Mouse (Mus musculus) heart, postnatal 36 days (tissue): Measurements from ENCODE around the gene Ncoa7. TPM values are rescaled to one million over a fixed set of nuclear protein-coding genes. Genes with fewer than 3 reads are reported as not detected.
"Not testable (repeated sequence)": the region's sequence is repeated elsewhere in the genome, so short reads cannot be mapped to it uniquely, and the experiment has no call there.

Experiments used
- DNase-seq, 2 experiments: peaks; one replicate each; pipeline ENCODE4 v3.0.0; 2021 to 2022
- intact Hi-C: fragments of 180-260 bp; cut with DNase I; formaldehyde crosslinking; loops from one replicate; pipeline ENCODE4 v1.15.1; 2025
- total RNA-seq, 2 experiments: library from RNA; stranded (reverse); gene quantifications; 2 replicates each; pipeline ENCODE4 v1.2.3; 2021

The Ncoa7 gene
- total RNA-seq, 2 experiments from 2014 or later: 4.1 to 4.2 TPM

- no peak for DNase-seq
- intact Hi-C loops: no loop called here
Measured at GRCm38 (mm10) chr10:30791016-30791415, 12.1 kb downstream of the Ncoa7 start.

DNA sequence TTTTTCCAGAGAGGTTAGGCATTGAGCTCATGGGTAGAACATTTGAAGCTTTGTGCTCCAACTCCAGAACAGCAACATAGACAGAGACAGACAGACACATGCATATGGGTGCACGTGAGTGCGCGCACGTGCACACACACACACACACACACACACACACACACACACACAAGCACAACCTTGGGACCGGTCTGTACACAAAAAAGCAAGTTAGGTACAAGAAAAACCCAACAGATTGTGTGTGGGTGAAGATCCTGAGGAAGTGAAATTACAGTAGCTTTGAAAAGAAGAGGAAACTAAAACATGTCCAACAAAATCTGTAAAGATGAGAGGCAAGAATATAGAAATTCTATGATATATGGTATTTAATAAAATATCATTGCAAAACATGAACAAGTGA lies 13.6 kb downstream of the Ncoa7 start:
- intact Hi-C loops: no loop called here
- DNase-seq: no peak

DNA sequence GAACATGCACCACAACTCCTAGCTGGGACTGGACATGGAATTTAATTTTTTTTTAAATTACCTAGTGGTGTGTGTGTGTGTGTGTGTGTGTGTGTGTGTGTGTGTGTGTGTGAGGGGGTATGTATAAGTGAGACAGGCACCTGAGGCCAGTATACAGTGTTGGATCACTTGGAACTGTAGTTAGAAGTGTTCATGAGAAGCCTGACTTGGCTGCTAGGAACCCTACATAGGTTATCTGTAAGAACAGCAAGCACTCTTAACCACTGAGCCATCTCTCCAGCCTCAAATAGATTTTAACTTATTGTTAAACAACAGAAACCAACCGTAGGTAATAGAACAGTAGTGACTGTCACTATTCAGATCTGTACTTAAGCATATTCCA lies 14.8 kb downstream of the Ncoa7 start:
- intact Hi-C loops: no loop called here
- no peak for DNase-seq

DNA sequence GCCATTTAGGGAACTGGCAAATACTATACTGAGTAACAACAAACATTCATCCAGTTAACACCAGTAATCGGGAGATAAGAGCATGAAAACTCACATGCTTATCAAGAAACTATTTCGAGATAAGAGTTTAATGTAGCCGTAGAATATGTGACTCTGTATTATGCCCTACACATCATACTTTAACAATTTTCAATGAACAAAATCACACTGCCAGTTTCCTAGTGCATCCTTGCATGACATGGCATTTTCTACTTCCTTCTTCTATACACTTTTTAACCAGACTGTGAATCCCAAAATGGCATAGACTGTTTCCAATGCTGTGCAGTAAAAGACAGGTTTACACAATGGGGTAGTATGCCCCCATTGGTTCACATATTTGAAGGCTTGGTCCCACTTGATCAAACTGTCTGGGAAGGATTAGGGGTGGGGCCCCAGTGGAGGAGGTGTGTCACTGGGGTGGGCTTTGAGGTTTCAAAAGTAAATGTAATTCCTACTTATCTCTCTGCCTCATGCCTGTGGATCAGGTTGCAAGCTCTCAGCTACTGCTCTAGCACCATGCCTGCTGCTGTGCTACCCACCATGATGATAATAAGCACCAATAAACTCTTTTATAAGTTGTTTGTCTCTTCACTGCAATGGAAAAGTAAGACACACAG lies 15.3 kb downstream of the Ncoa7 start:
- DNase-seq: no peak
- intact Hi-C loops: no loop called here

- intact Hi-C loops: no loop called here
- DNase-seq: no peak
Measured at GRCm38 (mm10) chr10:30786103-30786754, 16.9 kb downstream of the Ncoa7 start.

GRCm38 (mm10) chr10:30780921-30781320 lies 22.2 kb downstream of the Ncoa7 start:
- intact Hi-C loops: not testable (repeated sequence)

DNA sequence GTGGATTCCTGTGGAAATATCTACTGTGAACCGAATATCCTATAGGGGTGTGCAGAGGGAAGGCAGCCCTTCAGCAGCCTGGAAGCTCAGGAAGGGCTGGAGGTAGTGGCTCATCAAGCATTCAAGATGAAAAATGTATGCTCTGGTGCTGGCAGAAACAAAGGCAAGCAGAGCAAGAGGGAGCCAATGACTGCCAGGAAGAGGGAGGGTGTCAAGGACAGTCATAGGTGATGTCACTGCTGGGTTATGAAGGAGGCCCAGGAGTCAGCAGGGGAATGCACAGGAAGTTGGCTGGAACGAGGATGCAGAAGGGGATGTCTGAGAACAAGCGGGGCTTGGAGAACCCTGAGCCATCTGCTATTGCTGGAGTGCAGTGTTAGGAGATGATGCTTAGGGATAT lies 24.9 kb downstream of the Ncoa7 start:
- intact Hi-C loops: no loop called here
- DNase-seq: no peak

More at GRCm38 (mm10) chr10:30780921-30781320, 22.2 kb downstream of the Ncoa7 start:
- not testable (repeated sequence) for DNase-seq

DNA sequence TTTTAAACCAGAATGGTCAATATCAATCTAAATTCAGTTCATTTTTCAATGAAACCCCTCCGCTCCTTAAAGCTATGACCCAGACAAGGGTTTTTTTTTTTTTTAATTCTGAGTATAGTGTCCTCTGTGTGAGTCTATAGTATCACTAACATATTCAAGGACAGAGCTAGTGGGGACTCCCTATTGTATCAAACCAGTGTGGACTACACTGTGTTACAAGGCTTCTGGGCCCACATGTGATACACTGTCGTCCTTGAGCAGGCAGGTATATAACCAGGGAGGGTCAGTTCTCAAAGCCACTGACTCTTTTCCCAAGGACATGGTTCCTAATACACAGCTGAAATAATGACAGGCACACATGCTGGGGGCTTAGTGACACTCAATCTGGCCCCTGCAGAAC lies 27.1 kb downstream of the Ncoa7 start:
- DNase-seq: no peak
- intact Hi-C loops: no loop called here

- intact Hi-C loops: no loop called here
- DNase-seq: no peak
Measured at GRCm38 (mm10) chr10:30775568-30775967, 27.6 kb downstream of the Ncoa7 start.

DNA sequence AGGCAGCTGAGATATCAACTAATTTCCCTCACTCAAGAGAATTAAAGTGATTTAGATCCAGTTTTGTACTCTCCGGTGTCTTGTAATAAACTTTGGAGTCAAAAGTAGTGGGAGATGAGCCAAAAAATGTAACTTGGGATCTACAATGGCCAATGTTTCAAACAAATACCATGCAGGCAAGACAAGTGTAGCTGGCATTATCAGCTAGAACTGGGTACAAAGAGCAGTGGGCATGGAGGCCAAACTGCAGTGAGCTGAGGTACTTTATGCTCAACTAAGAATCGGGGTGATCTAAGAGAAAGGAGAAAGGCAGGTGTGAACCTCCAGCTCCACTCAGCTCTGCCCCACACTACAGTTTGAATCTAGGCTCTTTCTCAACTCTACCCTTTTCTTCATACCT lies 28.7 kb downstream of the Ncoa7 start:
- intact Hi-C loops: no loop called here
- DNase-seq: no peak

DNA sequence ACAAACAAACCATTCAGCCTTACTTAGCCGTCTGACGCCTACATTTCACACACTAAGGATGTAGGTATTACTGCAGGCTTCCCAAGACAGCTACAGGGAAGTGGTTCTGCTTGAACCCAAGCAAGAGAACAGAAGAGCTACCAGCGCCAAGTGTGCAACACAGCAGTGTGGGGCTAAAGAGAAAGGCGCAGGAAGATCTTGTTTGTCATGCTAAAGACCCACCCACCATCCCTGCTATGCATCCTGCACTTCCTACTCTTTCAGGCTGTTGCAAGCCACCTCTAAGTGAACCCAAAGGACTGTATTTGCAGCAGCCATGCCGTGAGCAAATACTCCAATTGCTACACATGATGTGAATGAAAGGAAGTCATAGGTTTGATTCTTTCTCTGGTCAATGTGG lies 29.9 kb downstream of the Ncoa7 start:
- no peak for DNase-seq

DNA sequence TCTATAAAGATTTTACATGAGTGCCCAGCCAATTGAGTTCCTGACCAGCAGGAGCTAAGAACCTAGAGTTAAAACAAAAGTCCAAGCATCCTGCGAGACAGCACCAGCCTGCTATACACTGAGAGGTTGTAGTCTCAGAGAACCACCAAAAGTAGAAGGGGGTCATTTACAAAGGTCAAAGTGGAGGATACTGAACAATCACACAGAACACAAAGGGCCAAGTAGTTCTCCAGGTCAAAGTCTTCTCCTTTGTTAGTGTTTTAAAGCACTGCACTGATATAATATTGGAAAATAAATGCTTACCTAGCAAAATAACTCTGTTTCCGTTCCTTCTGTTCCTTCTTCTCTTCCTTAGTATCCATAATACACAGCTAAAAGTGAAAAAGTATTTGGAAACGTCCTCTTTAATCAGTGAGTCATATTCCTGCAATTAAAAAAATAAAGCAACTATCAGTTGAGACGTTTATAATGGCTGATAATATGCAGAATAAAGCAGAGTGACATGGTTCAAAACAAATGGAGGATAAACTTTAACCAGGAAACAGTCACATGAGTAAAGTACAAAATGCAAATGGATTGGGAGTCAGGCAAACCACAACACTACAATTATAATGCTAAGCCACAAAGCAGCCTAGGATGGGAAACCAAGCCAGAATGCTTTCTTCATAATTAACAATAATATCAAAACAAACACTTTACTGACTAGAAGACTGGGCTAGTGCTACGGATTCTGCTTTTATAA lies 31.5 kb downstream of the Ncoa7 start:
- intact Hi-C loops: no loop called here
- DNase-seq: no peak

More for the DNA sequence above, 29.9 kb downstream of the Ncoa7 start:
- intact Hi-C loops: no loop called here

DNA sequence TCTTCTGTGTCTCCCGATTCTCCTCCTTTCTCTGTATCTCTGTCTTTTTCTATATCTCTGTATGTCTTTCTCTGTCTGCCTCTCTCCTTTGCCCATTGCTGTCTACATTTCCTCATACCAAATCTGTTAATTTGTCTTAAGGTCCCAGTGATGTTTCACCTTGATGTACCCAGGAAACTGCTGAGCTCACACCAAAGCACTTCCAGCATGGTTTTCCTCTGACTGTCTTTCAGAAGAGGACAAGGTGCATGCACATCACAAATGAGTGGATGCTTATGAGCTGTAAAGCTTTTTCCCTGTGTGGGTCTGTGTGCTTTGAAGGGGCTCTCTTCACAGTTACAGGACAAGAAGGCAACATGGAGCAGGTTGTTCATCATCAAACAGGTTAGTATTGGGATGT lies 34.3 kb downstream of the Ncoa7 start:
- no peak for DNase-seq
- intact Hi-C loops: no loop called here

- DNase-seq: peak in 1 of 2 experiments; percentile 27
- intact Hi-C loops: no loop called here
Measured at GRCm38 (mm10) chr10:30768250-30768649, 34.9 kb downstream of the Ncoa7 start.

- no peak for DNase-seq
- intact Hi-C loops: no loop called here
Measured at GRCm38 (mm10) chr10:30763179-30763770, 39.9 kb downstream of the Ncoa7 start.

- intact Hi-C loops: no loop called here
- DNase-seq: no peak
Measured at GRCm38 (mm10) chr10:30762284-30762964, 40.7 kb downstream of the Ncoa7 start.

GRCm38 (mm10) chr10:30759360-30760147 lies 43.6 kb downstream of the Ncoa7 start:
- DNase-seq: no peak
- intact Hi-C loops: no loop called here

GRCm38 (mm10) chr10:30756064-30756463 lies 47.1 kb downstream of the Ncoa7 start:
- DNase-seq: no peak
- intact Hi-C loops: no loop called here

DNA sequence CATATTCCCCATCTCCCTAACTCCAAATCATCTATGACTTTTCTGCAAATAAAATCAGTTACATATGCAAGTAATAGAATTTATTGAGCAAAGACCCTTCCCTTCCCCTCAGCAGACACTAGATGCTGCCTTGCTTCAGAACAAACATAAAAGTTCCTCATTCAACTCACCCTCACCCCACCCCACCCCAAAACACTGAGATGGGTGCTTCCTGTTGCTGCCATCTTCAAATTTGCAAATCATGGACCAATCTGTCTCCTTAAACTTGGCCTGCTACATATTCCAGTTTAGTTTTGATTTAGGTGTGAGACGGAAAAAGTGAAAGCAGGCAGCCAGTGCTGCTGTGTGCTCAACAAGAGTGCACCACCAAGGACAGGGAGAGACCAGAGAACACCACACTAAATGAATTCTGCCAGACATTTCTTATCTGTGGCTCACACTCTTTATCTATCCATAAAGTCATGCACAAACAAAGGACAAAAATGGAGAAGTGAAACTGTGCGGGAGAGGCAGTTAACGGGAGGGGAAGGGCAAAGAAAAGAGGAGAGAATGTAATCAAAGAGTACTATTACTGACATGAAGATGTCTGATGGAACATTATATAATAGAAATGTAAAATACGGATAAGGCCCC lies 48.2 kb downstream of the Ncoa7 start:
- intact Hi-C loops: no loop called here
- DNase-seq: no peak

- intact Hi-C loops: no loop called here
- DNase-seq: no peak
Measured at GRCm38 (mm10) chr10:30754082-30754481, 49.0 kb downstream of the Ncoa7 start.
